Mouse (Mus musculus) G1E-ER4 (cell line): ENCODE data around the gene Dnah6. TPM values are rescaled to one million over a fixed set of nuclear protein-coding genes. Genes with fewer than 3 reads are reported as not detected.

Experiments used
- GATA1 ChIP-seq: IDR thresholded peaks from one replicate; pipeline ENCODE4 v1.8.0; 2012; ENCODE audit warnings: low read length, inconsistent platforms
- polyA plus RNA-seq: library from polyadenylated mRNA; stranded (reverse); fragments of >175 nt; gene quantifications from 2 replicates; pipeline ENCODE4 v1.2.3, GENCODE M21; 2012

Gene Dnah6
- polyA plus RNA-seq, 1 experiment = not detected

- TF ChIP-seq GATA1 = no peak
Observed at GRCm38 (mm10) chr6:73246821-73247220, 25.4 kb upstream of the Dnah6 start.

GRCm38 (mm10) chr6:73235650-73236049, 14.2 kb upstream of the Dnah6 start:
- no peak for TF ChIP-seq GATA1

- no peak for TF ChIP-seq GATA1
Observed at GRCm38 (mm10) chr6:73234302-73234900, 12.9 kb upstream of the Dnah6 start.

GRCm38 (mm10) chr6:73233202-73233726, 11.8 kb upstream of the Dnah6 start:
- TF ChIP-seq GATA1 = no peak

GRCm38 (mm10) chr6:73232152-73232584, 10.7 kb upstream of the Dnah6 start:
- no peak for TF ChIP-seq GATA1

GRCm38 (mm10) chr6:73228881-73229280, 7.4 kb upstream of the Dnah6 start:
- no peak for TF ChIP-seq GATA1

GRCm38 (mm10) chr6:73228408-73228807, 7.0 kb upstream of the Dnah6 start:
- no peak for TF ChIP-seq GATA1

- no peak for TF ChIP-seq GATA1
Observed at GRCm38 (mm10) chr6:73227376-73228158, 6.1 kb upstream of the Dnah6 start.

GRCm38 (mm10) chr6:73222841-73223526, 1.5 kb upstream of the Dnah6 start:
- TF ChIP-seq GATA1 = no peak

GRCm38 (mm10) chr6:73221958-73222735, 696 bp upstream of the Dnah6 start:
- TF ChIP-seq GATA1 = no peak

GRCm38 (mm10) chr6:73211602-73212001, 9.8 kb downstream of the Dnah6 start:
- TF ChIP-seq GATA1 = no peak

GRCm38 (mm10) chr6:73211036-73211435, 10.4 kb downstream of the Dnah6 start:
- TF ChIP-seq GATA1 = no peak

- TF ChIP-seq GATA1 = no peak
Observed at GRCm38 (mm10) chr6:73210445-73210972, 10.9 kb downstream of the Dnah6 start.

GRCm38 (mm10) chr6:73209598-73209997, 11.9 kb downstream of the Dnah6 start:
- TF ChIP-seq GATA1 = no peak

- no peak for TF ChIP-seq GATA1
Observed at GRCm38 (mm10) chr6:73204937-73205336, 16.5 kb downstream of the Dnah6 start.
